Mouse (Mus musculus): ENCODE data around the gene Ahsg. TPM values are rescaled to one million over a fixed set of nuclear protein-coding genes. Genes with fewer than 3 reads are reported as not detected.

The Ahsg gene
- polyA plus RNA-seq, 1 experiment: not detected

DNA sequence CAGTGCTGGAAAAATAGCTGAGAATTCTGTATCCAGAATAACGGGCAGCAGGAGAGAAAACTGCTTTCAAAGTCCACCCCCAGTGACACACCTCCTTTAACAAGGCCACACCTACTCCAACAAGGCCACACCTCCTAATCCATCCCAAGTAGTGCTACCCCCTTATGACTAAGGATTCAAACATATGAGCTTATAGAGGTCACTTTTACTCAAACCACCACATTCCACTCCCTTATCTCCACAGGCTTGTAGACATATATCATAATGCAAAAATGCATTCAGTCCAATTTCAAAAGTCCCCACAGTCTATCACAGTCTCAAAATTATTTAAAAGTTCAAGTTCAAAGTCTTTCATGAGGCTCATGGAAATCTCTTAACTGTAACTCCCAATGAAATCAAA, 43.4 kb upstream of the Ahsg start:
- H3K9me3 ChIP-seq (replicated peaks; ENCODE audit: control insufficient read depth, insufficient read depth, low read length, poor library complexity, severe bottlenecking): no peaks in the 10 kb centered on the region
- H3K27me3 ChIP-seq (ENCODE audit: control insufficient read depth, insufficient read depth, low read length, poor library complexity, severe bottlenecking): no peaks in the 10 kb centered on the region
- H3K4me1 ChIP-seq (ENCODE audit: control insufficient read depth, insufficient read depth, low read length): no peaks in the 10 kb centered on the region
- TF ChIP-seq EP300 (IDR thresholded peaks at IDR 0.05; ENCODE audit: insufficient read depth, low read depth, low read length) (no peak), POLR2A (IDR thresholded peaks at IDR 0.05; ENCODE audit: insufficient read depth, low read length) (no peak)
- H3K36me3 ChIP-seq (ENCODE audit: control insufficient read depth, insufficient read depth, low read length, poor library complexity, severe bottlenecking): no peaks in the 10 kb centered on the region
- H3K4me3 ChIP-seq (ENCODE audit: low read depth, low read length): no peak overlapping the region
- H3K27ac ChIP-seq (ENCODE audit: insufficient read depth, low read length): no peak overlapping the region
- H3K9ac ChIP-seq (ENCODE audit: low read depth, poor library complexity, severe bottlenecking): no peak overlapping the region

DNA sequence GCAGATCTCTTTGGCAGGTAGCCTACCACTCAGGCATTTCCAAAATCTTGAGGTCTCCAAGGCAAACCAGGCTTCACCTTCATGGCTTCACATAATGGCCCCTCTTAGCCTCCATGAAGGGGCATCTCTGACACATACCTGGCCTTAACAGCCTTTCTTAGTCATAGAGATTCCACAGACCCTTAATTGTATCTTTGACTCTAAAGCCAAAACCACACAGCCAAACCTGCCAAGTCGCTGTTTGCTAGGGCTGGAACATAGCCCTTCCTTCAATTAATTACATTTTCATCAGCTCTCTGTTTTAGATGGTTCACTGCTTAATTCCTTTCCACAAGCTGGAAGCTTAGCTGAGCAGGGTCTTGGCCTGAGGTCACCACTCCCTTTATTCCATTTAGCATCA, 42.7 kb upstream of the Ahsg start:
- Histone ChIP-seq H3K4me1 (ENCODE audit: control insufficient read depth, insufficient read depth, low read length) (no peaks in the 10 kb centered on the region), H3K36me3 (ENCODE audit: control insufficient read depth, insufficient read depth, low read length, poor library complexity, severe bottlenecking) (no peaks in the 10 kb centered on the region), H3K27me3 (ENCODE audit: control insufficient read depth, insufficient read depth, low read length, poor library complexity, severe bottlenecking) (no peaks in the 10 kb centered on the region), H3K4me3 (ENCODE audit: low read depth, low read length) (no peak overlapping the region), H3K9ac (ENCODE audit: low read depth, poor library complexity, severe bottlenecking) (no peak overlapping the region), H3K27ac (ENCODE audit: insufficient read depth, low read length) (no peak overlapping the region), H3K9me3 (replicated peaks; ENCODE audit: control insufficient read depth, insufficient read depth, low read length, poor library complexity, severe bottlenecking) (no peaks in the 10 kb centered on the region)
- TF ChIP-seq POLR2A (IDR thresholded peaks at IDR 0.05; ENCODE audit: insufficient read depth, low read length) (no peak), CTCF (IDR thresholded peaks at IDR 0.05; ENCODE audit: low read depth, low read length) (no peak), EP300 (IDR thresholded peaks at IDR 0.05; ENCODE audit: insufficient read depth, low read depth, low read length) (no peak)

DNA sequence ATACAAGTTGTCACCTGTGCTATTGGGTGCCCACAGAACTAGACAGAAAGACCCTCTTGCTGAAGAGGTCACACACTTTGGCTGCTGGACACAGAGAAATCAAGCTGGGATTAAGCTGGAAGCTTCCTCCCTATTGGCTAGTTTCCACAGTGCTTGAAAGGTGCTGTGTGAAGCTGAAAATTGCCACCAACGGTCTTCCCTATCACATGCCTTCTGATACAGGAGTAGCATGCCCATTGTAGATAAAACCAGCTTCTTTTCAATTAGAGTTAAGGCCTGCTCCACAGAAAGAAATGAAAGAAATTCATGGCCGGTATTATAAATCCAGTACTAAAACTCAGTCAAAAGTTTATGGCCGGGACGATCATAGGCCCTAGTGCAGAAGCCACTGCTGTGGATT, 38.4 kb upstream of the Ahsg start:
- no peaks in the 10 kb centered on the region for H3K27me3 ChIP-seq (ENCODE audit: control insufficient read depth, insufficient read depth, low read length, poor library complexity, severe bottlenecking)

DNA sequence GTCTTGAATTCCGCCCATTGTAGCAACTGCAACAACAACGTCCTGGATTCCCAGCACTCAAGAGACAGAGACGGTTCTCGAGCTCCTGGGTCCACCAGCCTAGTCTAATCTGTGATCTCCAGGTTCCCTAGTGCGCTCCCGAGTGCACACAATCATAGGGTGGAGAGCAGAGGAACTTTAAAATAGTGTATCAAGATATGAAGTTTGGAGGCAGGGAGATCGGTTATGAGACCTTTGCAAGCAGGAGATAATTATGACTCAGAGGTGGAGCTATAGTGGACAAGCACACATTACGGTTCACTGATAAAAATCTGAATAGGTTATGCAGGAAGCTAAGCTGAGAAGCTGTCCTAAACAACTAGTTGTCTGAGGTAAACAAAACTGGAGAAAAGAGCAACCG, 34.3 kb upstream of the Ahsg start:
- no peaks in the 10 kb centered on the region for H3K9me3 ChIP-seq (replicated peaks; ENCODE audit: control insufficient read depth, insufficient read depth, low read length, poor library complexity, severe bottlenecking)
- H3K27ac ChIP-seq (ENCODE audit: insufficient read depth, low read length): no peak overlapping the region
- H3K4me3 ChIP-seq (ENCODE audit: low read depth, low read length): peak overlapping the region; percentile 75
- peaks cover 1% of the 10 kb centered on the region for H3K4me1 ChIP-seq (ENCODE audit: control insufficient read depth, insufficient read depth, low read length)
- TF ChIP-seq POLR2A (IDR thresholded peaks at IDR 0.05; ENCODE audit: insufficient read depth, low read length) (no peak), CTCF (IDR thresholded peaks at IDR 0.05; ENCODE audit: low read depth, low read length) (no peak), EP300 (IDR thresholded peaks at IDR 0.05; ENCODE audit: insufficient read depth, low read depth, low read length) (no peak)
- H3K9ac ChIP-seq (ENCODE audit: low read depth, poor library complexity, severe bottlenecking): peak overlapping the region; percentile 75
- H3K36me3 ChIP-seq (ENCODE audit: control insufficient read depth, insufficient read depth, low read length, poor library complexity, severe bottlenecking): peaks cover 2% of the 10 kb centered on the region; the same call in 1 of the 2 replicates
- no peaks in the 10 kb centered on the region for H3K27me3 ChIP-seq (ENCODE audit: control insufficient read depth, insufficient read depth, low read length, poor library complexity, severe bottlenecking)

More for the DNA sequence above, 38.4 kb upstream of the Ahsg start:
- Histone ChIP-seq H3K9me3 (replicated peaks; ENCODE audit: control insufficient read depth, insufficient read depth, low read length, poor library complexity, severe bottlenecking) (no peaks in the 10 kb centered on the region), H3K27ac (ENCODE audit: insufficient read depth, low read length) (no peak overlapping the region), H3K9ac (ENCODE audit: low read depth, poor library complexity, severe bottlenecking) (no peak overlapping the region), H3K4me3 (ENCODE audit: low read depth, low read length) (no peak overlapping the region), H3K36me3 (ENCODE audit: control insufficient read depth, insufficient read depth, low read length, poor library complexity, severe bottlenecking) (no peaks in the 10 kb centered on the region), H3K4me1 (ENCODE audit: control insufficient read depth, insufficient read depth, low read length) (peaks cover 1% of the 10 kb centered on the region)
- TF ChIP-seq POLR2A (IDR thresholded peaks at IDR 0.05; ENCODE audit: insufficient read depth, low read length): no peak
- no peak for TF ChIP-seq EP300 (IDR thresholded peaks at IDR 0.05; ENCODE audit: insufficient read depth, low read depth, low read length)
- no peak for TF ChIP-seq CTCF (IDR thresholded peaks at IDR 0.05; ENCODE audit: low read depth, low read length)

DNA sequence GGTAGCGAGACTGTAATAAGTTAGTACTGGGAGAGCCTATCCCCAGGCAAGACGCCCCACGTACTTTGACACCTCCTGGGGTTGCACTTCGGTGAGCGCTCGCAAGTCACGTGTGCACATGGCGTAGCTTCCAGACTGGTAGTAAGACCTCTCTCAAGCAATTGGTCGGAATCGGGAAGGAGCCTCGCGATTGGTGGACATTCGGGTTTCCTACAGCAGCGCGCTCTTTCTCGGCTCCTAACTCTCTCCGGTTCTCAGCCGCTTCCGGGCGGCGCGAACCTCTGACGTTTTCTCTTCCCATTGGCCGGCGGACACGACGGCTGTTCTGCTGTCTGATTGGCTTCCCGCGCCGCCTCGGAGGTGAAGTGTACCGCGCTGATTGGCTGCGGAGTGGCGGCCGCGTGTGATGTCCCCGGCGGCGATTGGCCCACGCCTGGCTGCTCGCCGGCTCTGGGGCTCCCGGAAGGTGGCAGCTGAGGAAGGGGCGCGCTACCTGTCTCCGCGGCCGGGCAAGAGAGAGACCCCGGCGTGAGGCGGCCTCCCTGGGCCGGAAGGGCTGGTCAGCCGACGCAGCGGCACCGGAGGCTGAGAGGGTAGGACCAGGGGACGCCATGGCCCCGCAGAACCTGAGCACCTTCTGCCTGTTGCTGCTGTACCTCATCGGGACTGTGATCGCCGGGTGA, 33.5 kb upstream of the Ahsg start, which contains the start of the genes Tbccd1 and Dnajb11:
Tbccd1 (minus strand) TSS at position 239 of the 683 bp plus-strand sequence.
Dnajb11 (plus strand) TSS at position 415 of the 683 bp plus-strand sequence.
- Histone ChIP-seq H3K36me3 (ENCODE audit: control insufficient read depth, insufficient read depth, low read length, poor library complexity, severe bottlenecking) (peaks cover 4% of the 10 kb centered on the region), H3K9me3 (replicated peaks; ENCODE audit: control insufficient read depth, insufficient read depth, low read length, poor library complexity, severe bottlenecking) (no peaks in the 10 kb centered on the region), H3K4me1 (ENCODE audit: control insufficient read depth, insufficient read depth, low read length) (peaks cover 1% of the 10 kb centered on the region), H3K27ac (ENCODE audit: insufficient read depth, low read length) (0 out of 2 replicates have a peak within 1 kb of the TSS, but pooled peaks have one; percentile 41), H3K4me3 (ENCODE audit: low read depth, low read length) (peak within 1 kb of the TSS; percentile 98), H3K9ac (ENCODE audit: low read depth, poor library complexity, severe bottlenecking) (peak within 1 kb of the TSS; percentile 75), H3K27me3 (ENCODE audit: control insufficient read depth, insufficient read depth, low read length, poor library complexity, severe bottlenecking) (no peaks in the 10 kb centered on the region)
- TF ChIP-seq EP300 (IDR thresholded peaks at IDR 0.05; ENCODE audit: insufficient read depth, low read depth, low read length) (0 out of 2 replicates have a peak, but pooled peaks have one; percentile 22), POLR2A (IDR thresholded peaks at IDR 0.05; ENCODE audit: insufficient read depth, low read length) (no peak)

DNA sequence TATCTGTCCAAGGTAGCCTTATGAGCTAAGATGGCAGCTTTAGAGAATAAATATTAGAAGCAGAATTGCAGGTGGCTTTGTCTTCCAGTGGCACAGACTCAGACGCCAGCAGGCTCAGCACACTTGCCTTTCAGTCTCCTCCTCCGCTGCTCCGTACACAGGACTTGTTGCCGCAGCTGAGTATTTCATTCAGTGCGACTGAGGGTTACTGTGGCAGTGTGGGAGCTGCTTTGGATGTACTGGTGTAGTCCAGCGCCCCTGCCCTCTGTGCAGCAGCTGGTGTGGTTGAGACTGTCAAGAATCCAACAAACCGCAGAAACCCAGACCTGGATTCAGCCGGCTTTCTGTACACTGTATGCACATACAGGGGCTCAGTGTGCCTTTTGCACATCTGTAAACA, 18.7 kb upstream of the Ahsg start:
- no peak overlapping the region for H3K4me3 ChIP-seq (ENCODE audit: low read depth, low read length)
- no peaks in the 10 kb centered on the region for H3K27me3 ChIP-seq (ENCODE audit: control insufficient read depth, insufficient read depth, low read length, poor library complexity, severe bottlenecking)
- TF ChIP-seq CTCF (IDR thresholded peaks at IDR 0.05; ENCODE audit: low read depth, low read length) (no peak), POLR2A (IDR thresholded peaks at IDR 0.05; ENCODE audit: insufficient read depth, low read length) (no peak), EP300 (IDR thresholded peaks at IDR 0.05; ENCODE audit: insufficient read depth, low read depth, low read length) (no peak)
- no peak overlapping the region for H3K27ac ChIP-seq (ENCODE audit: insufficient read depth, low read length)
- no peak overlapping the region for H3K9ac ChIP-seq (ENCODE audit: low read depth, poor library complexity, severe bottlenecking)
- H3K36me3 ChIP-seq (ENCODE audit: control insufficient read depth, insufficient read depth, low read length, poor library complexity, severe bottlenecking): peaks cover 42% of the 10 kb centered on the region
- no peaks in the 10 kb centered on the region for H3K4me1 ChIP-seq (ENCODE audit: control insufficient read depth, insufficient read depth, low read length)
- no peaks in the 10 kb centered on the region for H3K9me3 ChIP-seq (replicated peaks; ENCODE audit: control insufficient read depth, insufficient read depth, low read length, poor library complexity, severe bottlenecking)

Data from ES-Bruce4 (cell line).